Comparison of ENCODE assay signal across 14 mouse cellular contexts in the genomic region with DNA sequence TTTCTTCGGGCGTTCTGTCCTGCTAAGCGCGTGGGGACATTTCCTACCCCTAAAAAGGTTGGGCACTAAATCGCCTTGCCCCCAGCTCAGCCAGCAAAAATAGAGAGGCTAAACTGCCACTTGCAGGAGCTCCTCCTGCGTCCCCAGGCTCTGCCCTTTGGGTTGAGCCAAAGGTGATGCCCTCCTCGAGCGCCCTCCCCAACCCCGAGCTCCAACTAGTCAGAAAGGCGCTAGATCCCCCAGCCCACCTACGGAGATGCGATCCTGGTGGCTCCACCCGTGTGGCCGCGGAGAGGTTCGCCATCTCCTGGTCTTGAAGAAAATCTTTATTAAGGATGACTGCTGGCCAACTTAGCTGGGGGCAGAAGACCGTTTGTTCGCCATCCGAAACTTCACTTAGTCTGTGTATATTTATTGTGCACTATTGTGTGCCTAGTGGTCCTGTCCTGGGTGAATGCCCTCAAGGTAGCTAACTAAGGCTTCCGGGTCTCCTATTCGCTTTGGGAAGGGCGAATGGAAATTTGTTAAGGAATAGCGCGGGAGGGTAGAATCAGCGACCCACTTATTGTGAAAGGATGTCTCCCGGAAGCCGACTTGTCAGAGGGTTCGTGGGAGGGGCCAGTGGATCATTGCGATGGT. TPM values are rescaled to one million over a fixed set of nuclear protein-coding genes. Genes with fewer than 3 reads are reported as not detected.
DNase-seq lines count a peak whose midpoint lies in the region; ATAC-seq and TF ChIP-seq lines count a peak whose summit lies in the region.
"Had no signal": no experiment of that assay in that cellular context is flagged by ENCODE, and none has a peak within 500 bp of the region (broad histone marks: within the 10 kb centered on the region; RNA-seq: fewer than 3 reads in every experiment).

No protein-coding gene starts in this region.

- TF ChIP-seq CTCF in hindbrain, postnatal 0 days (IDR thresholded peaks at IDR 0.05; ENCODE audit: low read depth), result peak; percentile 41

- intact Hi-C loops in heart, postnatal 36 days (cut with DNase I), result loop anchor here (5.0 kb wide), 1 partner anchor 103 kb away; no protein-coding TSS in a partner anchor

- WGBS in heart, embryonic 12.5 days, result 2% methylated on average over 29 of the region's 29 CpGs
- 4% methylated on average over 29 of the region's 29 CpGs for WGBS in hindbrain, postnatal 0 days
- 3% methylated on average over 29 of the region's 29 CpGs for WGBS in stomach, embryonic 15.5 days

- no peak overlapping the region for H3K27ac ChIP-seq in heart, embryonic 12.5 days (ENCODE audit: poor library complexity, severe bottlenecking)
- no peak overlapping the region for H3K27ac ChIP-seq in hindbrain, postnatal 0 days
- no peak overlapping the region for H3K27ac ChIP-seq in stomach, embryonic 15.5 days
- H3K27ac ChIP-seq: hindbrain, embryonic 15.5 days; lung, embryonic 15.5 days; neural tube, embryonic 12.5 days had no signal

- ATAC-seq in heart, embryonic 12.5 days (ENCODE audit: insufficient number of reproducible peaks, low FRiP score), result no peak
- ATAC-seq in megakaryocyte, adult 5-6 weeks (ENCODE audit: poor library complexity, severe bottlenecking), result no peak
- no peak for ATAC-seq in hindbrain, postnatal 0 days
- no peak for ATAC-seq in stomach, embryonic 15.5 days (ENCODE audit: insufficient read depth, low FRiP score, low read depth)
- ATAC-seq in erythroid progenitor cell, adult 5-6 weeks (replicated peaks; ENCODE audit: low FRiP score, poor library complexity, severe bottlenecking), result no peak
- ATAC-seq: CD4-positive, CD25-positive, alpha-beta regulatory T cell, adult 4 months had no signal

- H3K4me3 ChIP-seq in heart, embryonic 12.5 days, result 0 out of 2 replicates have a peak overlapping the region, but pooled peaks have one; percentile 25
- peak overlapping the region; percentile 88 for H3K4me3 ChIP-seq in megakaryocyte, embryonic 14.5 days (replicated peaks)
- no peak overlapping the region for H3K4me3 ChIP-seq in hindbrain, postnatal 0 days (ENCODE audit: low read length)
- H3K4me3 ChIP-seq in stomach, embryonic 15.5 days (replicated peaks), result 0 out of 2 replicates have a peak overlapping the region, but pooled peaks have one; percentile 7
- H3K4me3 ChIP-seq: lung, embryonic 15.5 days; neural tube, embryonic 12.5 days had no signal

- no peak for DNase-seq in heart, postnatal 36 days
- DNase-seq in hindbrain, postnatal 0 days (ENCODE audit: low spot score), result no peak
- DNase-seq in kidney, postnatal 10 days, result no peak
- DNase-seq: thymus, postnatal 25 days had no signal

- no peak overlapping the region for H3K4me2 ChIP-seq in heart, embryonic 12.5 days
- no peak overlapping the region for H3K4me2 ChIP-seq in hindbrain, postnatal 0 days (ENCODE audit: low read depth, low read length)
- peak overlapping the region; percentile 19; the same call in 1 of the 2 replicates for H3K4me2 ChIP-seq in stomach, embryonic 15.5 days
- H3K4me2 ChIP-seq: neural tube, embryonic 12.5 days had no signal

- H3K27me3 ChIP-seq in heart, embryonic 12.5 days (replicated peaks), result peaks cover 97% of the 10 kb centered on the region
- peaks cover 99% of the 10 kb centered on the region for H3K27me3 ChIP-seq in megakaryocyte, embryonic 14.5 days (replicated peaks)
- peaks cover 60% of the 10 kb centered on the region for H3K27me3 ChIP-seq in hindbrain, postnatal 0 days (ENCODE audit: insufficient read depth, low read length)
- peaks cover 81% of the 10 kb centered on the region for H3K27me3 ChIP-seq in stomach, embryonic 15.5 days (replicated peaks)

- no peaks in the 10 kb centered on the region for H3K9me3 ChIP-seq in heart, embryonic 12.5 days (replicated peaks)
- H3K9me3 ChIP-seq in megakaryocyte, embryonic 14.5 days, result peaks cover 3% of the 10 kb centered on the region
- no peaks in the 10 kb centered on the region for H3K9me3 ChIP-seq in hindbrain, postnatal 0 days (ENCODE audit: low read length)
- no peaks in the 10 kb centered on the region for H3K9me3 ChIP-seq in stomach, embryonic 15.5 days
- H3K9me3 ChIP-seq: hindbrain, embryonic 15.5 days; lung, embryonic 15.5 days; neural tube, embryonic 12.5 days had no signal

- peaks cover 37% of the 10 kb centered on the region for H3K4me1 ChIP-seq in heart, embryonic 12.5 days (replicated peaks)
- peaks cover 70% of the 10 kb centered on the region for H3K4me1 ChIP-seq in megakaryocyte, embryonic 14.5 days
- H3K4me1 ChIP-seq in hindbrain, postnatal 0 days (ENCODE audit: insufficient read depth, low read length), result no peaks in the 10 kb centered on the region; the same call in 1 of the 2 replicates
- peaks cover 27% of the 10 kb centered on the region for H3K4me1 ChIP-seq in stomach, embryonic 15.5 days

- no peaks in the 10 kb centered on the region for H3K36me3 ChIP-seq in heart, embryonic 12.5 days
- H3K36me3 ChIP-seq in megakaryocyte, embryonic 14.5 days (replicated peaks; ENCODE audit: low read length), result peaks cover 7% of the 10 kb centered on the region
- no peaks in the 10 kb centered on the region for H3K36me3 ChIP-seq in hindbrain, postnatal 0 days (ENCODE audit: insufficient read depth, low read length)
- H3K36me3 ChIP-seq in stomach, embryonic 15.5 days, result no peaks in the 10 kb centered on the region
- H3K36me3 ChIP-seq: hindbrain, embryonic 15.5 days; lung, embryonic 15.5 days; neural tube, embryonic 12.5 days had no signal

- no peak overlapping the region for H3K9ac ChIP-seq in heart, embryonic 12.5 days
- no peak overlapping the region for H3K9ac ChIP-seq in hindbrain, postnatal 0 days (replicated peaks; ENCODE audit: low read length)
- no peak overlapping the region for H3K9ac ChIP-seq in stomach, embryonic 15.5 days
- H3K9ac ChIP-seq: hindbrain, embryonic 15.5 days; lung, embryonic 15.5 days; neural tube, embryonic 12.5 days had no signal

RNA-seq across cellular contexts. Expression of gene Nkx6-2, which starts 2.7 kb away (rescaled TPM):
- not detected in 2 replicates for polyA plus RNA-seq in heart, embryonic 12.5 days (2016; fragmentation: Nextera tagmentation; extraction: Ambion mirVana)
- total RNA-seq in heart, postnatal 36 days (2021), result not detected
- not detected in 2 replicates for polyA plus RNA-seq in megakaryocyte, embryonic 14.5 days (2012; ENCODE audit: insufficient read depth, low replicate concordance)
- total RNA-seq in megakaryocyte, adult 5-6 weeks (2015), result not detected in 2 replicates
- total RNA-seq in megakaryocyte, adult 5-6 weeks (2017), result not detected in 2 replicates
- total RNA-seq in hindbrain, postnatal 0 days (2014; rRNA removed), result 18.8 and 23.2 TPM in 2 replicates
- polyA plus RNA-seq in hindbrain, postnatal 0 days (2015; fragmentation: Nextera tagmentation; extraction: Ambion mirVana), result 17.4 and 20.0 TPM in 2 replicates
- polyA plus RNA-seq in stomach, embryonic 15.5 days (2015; fragmentation: Nextera tagmentation; extraction: Ambion mirVana), result 6.0 and 8.2 TPM in 2 replicates
- total RNA-seq in erythroid progenitor cell, adult 5-6 weeks (2015; ENCODE audit: low replicate concordance), result not detected in 2 replicates
- not detected in 2 replicates for total RNA-seq in erythroid progenitor cell, adult 5-6 weeks (2017; ENCODE audit: low replicate concordance)
- total RNA-seq: common myeloid progenitor, adult 5-6 weeks had no signal
- polyA plus RNA-seq: CD4-positive, CD25-positive, alpha-beta regulatory T cell, adult 4 months had no signal

Comparison
In these comparisons a context has a peak if more than half of its experiments do, and no peak if none do; other contexts are left out.
1. RNA of gene Nkx6-2, which starts 2.7 kb away (total RNA-seq): 18.8 to 23.2 TPM in hindbrain, postnatal 0 days; not detected in heart, postnatal 36 days, not detected in megakaryocyte, adult 5-6 weeks and not detected in erythroid progenitor cell, adult 5-6 weeks; every median in the first group is over 10 times any median in the second.